Mouse (Mus musculus) heart, adult 2 months (tissue): ENCODE measurements around the gene Mycbpap. TPM values are rescaled to one million over a fixed set of nuclear protein-coding genes. Genes with fewer than 3 reads are reported as not detected.

Experiments
- DNase-seq, 2 experiments: peaks; one replicate each; pipeline ENCODE4 v3.0.0; 2021
- H3K27ac ChIP-seq: fragments of 200-600 bp; 2 replicates; pipeline ENCODE4 v1.8.1; 2022
- H3K27me3 ChIP-seq: fragments of 200-500 bp; 2 replicates; pipeline ENCODE4 v1.6.1; 2012; ENCODE audit warnings: mild to moderate bottlenecking, low read length, inconsistent platforms, mixed read lengths; ENCODE audit not compliant: control insufficient read depth, insufficient read depth
- H3K36me3 ChIP-seq: fragments of 200-500 bp; 2 replicates; pipeline ENCODE4 v1.6.1; 2012; ENCODE audit warnings: low read length, inconsistent platforms; ENCODE audit not compliant: control insufficient read depth, insufficient read depth
- H3K4me1 ChIP-seq: fragments of 200-500 bp; 2 replicates; pipeline ENCODE4 v1.6.1; 2011; ENCODE audit warnings: low read length; ENCODE audit not compliant: control insufficient read depth, insufficient read depth
- H3K4me3 ChIP-seq: fragments of 200-600 bp; 2 replicates; pipeline ENCODE4 v1.8.1; 2022
- H3K79me2 ChIP-seq: fragments of 200-500 bp; replicated peaks from 2 replicates; pipeline ENCODE4 v1.6.1; 2012; ENCODE audit warnings: mild to moderate bottlenecking, inconsistent platforms, low read length, moderate library complexity, mixed read lengths; ENCODE audit not compliant: control insufficient read depth, insufficient read depth
- H3K9ac ChIP-seq: fragments of 200-500 bp; 2 replicates; pipeline ENCODE4 v1.6.1; 2012; ENCODE audit warnings: low read depth, mild to moderate bottlenecking, control low read depth, inconsistent platforms, low read length, mixed read lengths
- CTCF ChIP-seq: fragments of 200-600 bp; IDR thresholded peaks from 2 replicates; pipeline ENCODE4 v1.8.1; 2022; ENCODE audit warnings: antibody characterized with exemption, mild to moderate bottlenecking, moderate library complexity
- EP300 ChIP-seq: fragments of 200-500 bp; IDR thresholded peaks from 2 replicates; pipeline ENCODE4 v1.6.1; 2011; ENCODE audit warnings: low read depth, low read length, control low read depth; ENCODE audit not compliant: insufficient read depth
- POLR2A ChIP-seq: fragments of 200-500 bp; IDR thresholded peaks from 2 replicates; pipeline ENCODE4 v1.6.1; 2011; ENCODE audit warnings: mild to moderate bottlenecking, low read depth, low read length, control low read depth; ENCODE audit not compliant: insufficient read depth
- WGBS: fragments of 180-500 bp; shearing (Covaris S2); methylation state at CpG from one replicate; pipeline ENCODE4 v1.1.7; 2018; 5-methylcytosine and 5-hydroxymethylcytosine counted together
- intact Hi-C: fragments of 180-260 bp; cut with DNase I; formaldehyde crosslinking; loops from one replicate; pipeline ENCODE4 v1.15.1; 2025
- polyA plus RNA-seq: library from polyadenylated mRNA; depleted of rRNA; stranded (reverse); fragments of >200 nt; gene quantifications from 2 replicates; pipeline ENCODE4 v1.2.3, GENCODE M21; 2012
- total RNA-seq, 2 experiments: library from RNA; stranded (reverse); gene quantifications; 2 replicates each; pipeline ENCODE4 v1.2.3; 2021

Gene Mycbpap
- total and polyA plus RNA-seq, 3 experiments: 0.72 to 1.1 (median 0.89) TPM

DNA sequence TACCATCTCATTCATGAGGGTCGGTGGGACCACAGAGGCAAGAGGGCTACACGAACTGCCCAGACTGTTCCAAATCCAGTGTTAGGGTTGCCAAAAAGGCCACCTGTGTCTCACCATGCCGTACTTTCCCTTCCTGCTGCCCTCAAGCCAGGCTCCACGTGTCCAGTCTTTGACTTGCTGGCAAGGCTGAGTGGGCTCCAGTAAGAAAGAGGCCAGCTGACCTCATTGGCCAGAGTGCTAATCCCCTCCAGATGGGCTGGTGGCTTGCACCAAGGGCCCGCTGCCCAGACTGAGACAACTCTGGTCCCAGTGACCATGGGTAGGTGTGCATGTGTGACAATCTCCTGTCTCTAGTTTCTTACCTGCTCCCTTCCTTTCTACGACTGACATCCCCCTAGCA lies 43.9 kb downstream of the Mycbpap start:
- no peaks in the 10 kb centered on the region for H3K79me2 ChIP-seq
- peaks cover 3% of the 10 kb centered on the region; the same call in 1 of the 2 replicates for H3K27me3 ChIP-seq
- no peak overlapping the region for H3K9ac ChIP-seq
- WGBS: 65% methylated on average over 6 of the region's 6 CpGs
- no peak overlapping the region for H3K4me3 ChIP-seq
- intact Hi-C loops: no loop called here
- TF ChIP-seq EP300 (no peak), CTCF (no peak), POLR2A (no peak)
- H3K27ac ChIP-seq: no peak overlapping the region
- 0 out of 2 replicates have a peak, but pooled peaks cover 1% of the 10 kb centered on the region for H3K4me1 ChIP-seq
- no peaks in the 10 kb centered on the region for H3K36me3 ChIP-seq
- no peak for DNase-seq

DNA sequence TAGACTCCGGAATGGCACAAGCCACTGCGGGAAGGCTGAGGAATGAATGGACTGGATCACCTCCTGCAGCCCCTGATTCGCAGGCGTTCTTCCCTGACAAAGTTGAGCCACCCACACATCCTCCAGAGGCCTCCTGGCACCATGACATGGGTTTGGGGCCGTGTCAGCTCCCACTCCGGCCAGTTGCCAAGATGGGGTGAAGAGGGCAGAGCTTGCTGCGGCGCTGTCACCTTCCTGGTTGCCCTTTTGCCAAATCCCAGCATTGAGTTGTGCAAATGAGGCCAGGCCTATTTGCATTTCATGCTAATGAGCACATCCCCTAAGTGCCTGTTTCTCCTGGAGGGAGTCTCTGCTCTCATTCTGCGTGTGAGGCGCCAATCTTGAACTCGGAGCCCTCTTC lies 45.8 kb downstream of the Mycbpap start:
- Histone ChIP-seq H3K9ac (no peak overlapping the region), H3K79me2 (no peaks in the 10 kb centered on the region), H3K36me3 (no peaks in the 10 kb centered on the region), H3K4me1 (no peaks in the 10 kb centered on the region), H3K27me3 (peaks cover 3% of the 10 kb centered on the region; the same call in 1 of the 2 replicates), H3K27ac (no peak overlapping the region), H3K4me3 (no peak overlapping the region)
- 26% methylated on average over 11 of the region's 11 CpGs for WGBS
- TF ChIP-seq CTCF: no peak
- TF ChIP-seq POLR2A: no peak
- no peak for TF ChIP-seq EP300
- no peak for DNase-seq
- intact Hi-C loops: no loop called here

DNA sequence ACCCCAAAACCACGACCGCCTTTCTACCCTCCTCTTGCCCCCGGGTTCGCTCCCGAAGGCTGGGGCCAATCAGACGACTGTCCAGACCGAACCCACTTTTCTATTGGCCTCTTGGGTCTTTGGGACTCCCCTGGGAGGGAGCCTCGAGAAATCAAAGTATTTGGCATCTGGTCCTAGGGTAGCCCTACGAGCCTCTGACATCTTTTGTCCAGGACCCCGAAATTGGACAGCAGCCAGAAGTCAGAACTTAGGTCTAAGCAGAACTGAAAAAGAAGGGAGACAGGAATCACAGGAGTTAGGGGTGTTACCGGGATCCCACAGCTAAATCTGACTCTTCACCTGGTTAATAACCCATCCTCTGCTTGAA lies 47.0 kb downstream of the Mycbpap start:
- TF ChIP-seq EP300: no peak
- TF ChIP-seq CTCF: no peak
- TF ChIP-seq POLR2A: no peak
- 2% methylated on average over 11 of the region's 11 CpGs for WGBS
- H3K27me3 ChIP-seq: peaks cover 3% of the 10 kb centered on the region; the same call in 1 of the 2 replicates

DNA sequence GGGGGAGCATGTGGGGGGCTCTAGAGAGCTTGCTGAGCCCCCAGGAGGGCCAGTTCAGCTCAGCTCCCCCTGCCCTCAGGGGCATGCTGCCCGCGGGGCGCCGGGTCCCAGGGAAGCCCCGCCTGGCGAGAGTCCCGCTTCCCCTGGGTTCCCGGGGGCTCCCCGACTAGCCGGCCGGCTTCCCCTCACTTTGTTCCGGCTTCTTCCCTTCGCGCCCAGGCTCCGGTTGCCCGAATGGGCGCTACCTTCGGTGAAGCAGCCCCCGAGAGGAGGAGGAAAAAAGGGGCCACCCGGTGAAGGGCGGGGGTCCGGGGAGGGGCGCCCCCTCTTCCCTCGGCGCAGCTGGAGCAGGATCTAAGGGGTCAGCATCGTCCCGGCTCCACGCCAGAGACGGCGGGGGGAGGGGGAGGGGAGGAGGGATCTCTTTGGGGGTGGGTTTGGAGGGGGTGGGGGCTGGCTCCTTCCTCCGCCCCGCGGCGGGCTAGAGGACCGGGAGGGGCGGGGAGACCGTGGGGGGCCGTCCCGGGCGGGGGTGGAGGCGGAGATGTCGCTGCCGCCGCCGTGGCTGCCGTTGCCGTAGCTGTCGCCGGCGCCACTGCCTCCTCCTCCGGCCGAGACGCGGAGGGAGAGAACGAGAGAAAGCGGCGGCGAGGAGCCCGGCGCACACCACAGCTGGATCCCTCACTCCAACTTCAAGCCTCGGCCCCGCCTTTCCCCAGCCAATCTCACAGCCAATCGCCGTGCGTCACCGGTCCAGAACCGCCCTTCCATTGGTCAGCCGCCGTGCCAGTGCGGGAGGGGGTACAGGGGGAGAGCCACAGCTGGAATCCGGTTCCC lies 47.6 kb downstream of the Mycbpap start, which contains the start of gene Cacna1g:
Gene Cacna1g, minus strand, starts transcription at position 492 of the 837 bp plus-strand sequence.
- intact Hi-C loops: no loop called here
- under 1% methylated on average over 53 of the region's 71 CpGs for WGBS
- no peak for TF ChIP-seq EP300
- peak; percentile 39; the same call in 1 of the 2 replicates for TF ChIP-seq POLR2A
- H3K79me2 ChIP-seq: no peaks in the 10 kb centered on the region
- peak; percentile 89 to 90 for DNase-seq
- peaks cover 3% of the 10 kb centered on the region; the same call in 1 of the 2 replicates for H3K27me3 ChIP-seq
- H3K36me3 ChIP-seq: no peaks in the 10 kb centered on the region
- peaks cover 2% of the 10 kb centered on the region; the same call in 1 of the 2 replicates for H3K4me1 ChIP-seq
- H3K9ac ChIP-seq: peak within 1 kb of the TSS; percentile 46
- peak within 1 kb of the TSS; percentile 60 for H3K4me3 ChIP-seq
- H3K27ac ChIP-seq: peak within 1 kb of the TSS; percentile 23; the same call in 1 of the 2 replicates

More for the DNA sequence above, 47.0 kb downstream of the Mycbpap start:
- no peaks in the 10 kb centered on the region for H3K4me1 ChIP-seq
- H3K36me3 ChIP-seq: no peaks in the 10 kb centered on the region
- no peak overlapping the region for H3K27ac ChIP-seq
- H3K9ac ChIP-seq: no peak overlapping the region
- no peak for DNase-seq
- no peaks in the 10 kb centered on the region for H3K79me2 ChIP-seq
- H3K4me3 ChIP-seq: peak overlapping the region; percentile 60
- intact Hi-C loops: no loop called here

DNA sequence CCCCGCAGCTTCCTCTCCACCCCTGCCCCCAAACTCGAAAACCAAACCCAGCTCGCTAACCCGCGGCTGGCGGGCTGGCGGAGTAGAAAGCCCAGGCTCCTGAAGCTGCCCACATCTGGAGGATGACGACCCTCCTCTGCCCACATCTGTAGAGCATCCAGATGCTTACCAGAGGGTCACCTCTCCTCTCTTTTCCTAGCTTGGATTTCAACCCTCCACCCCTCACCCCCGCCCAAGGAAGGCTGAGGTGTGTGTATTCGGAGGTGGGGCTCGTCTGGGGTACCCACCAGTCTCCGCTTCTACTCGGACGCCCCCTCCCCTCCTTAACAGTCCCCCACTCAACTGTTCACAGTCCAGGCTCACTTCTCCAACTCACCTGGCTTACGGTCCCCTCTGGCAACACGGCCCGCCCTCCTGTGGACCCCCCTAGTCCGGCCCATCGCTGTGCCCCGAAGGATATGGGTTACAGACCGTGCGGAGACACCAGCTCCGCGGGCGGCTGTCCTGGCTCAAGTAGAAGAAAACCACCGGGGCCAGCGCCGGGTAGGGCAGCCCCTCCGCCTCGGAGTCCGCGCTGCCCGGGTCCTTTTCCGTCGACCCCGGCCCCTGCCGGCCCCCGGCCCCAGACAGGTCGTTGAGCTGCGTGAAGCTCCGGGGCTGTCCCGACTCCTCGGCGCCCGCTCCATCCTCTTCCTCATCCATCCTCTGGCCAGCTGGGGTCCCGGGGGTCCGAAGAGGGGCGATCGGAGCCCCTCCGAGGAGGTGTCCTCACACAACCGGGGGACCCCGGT lies 48.4 kb downstream of the Mycbpap start:
- intact Hi-C loops: no loop called here
- H3K4me1 ChIP-seq: peaks cover 3% of the 10 kb centered on the region
- 2% methylated on average over 52 of the region's 52 CpGs for WGBS

More for the DNA sequence above, 48.4 kb downstream of the Mycbpap start:
- H3K27me3 ChIP-seq: peaks cover 3% of the 10 kb centered on the region; the same call in 1 of the 2 replicates
- peak in 1 of 2 experiments; percentile 40 for DNase-seq
- H3K4me3 ChIP-seq: peak overlapping the region; percentile 60
- no peaks in the 10 kb centered on the region for H3K36me3 ChIP-seq
- H3K27ac ChIP-seq: peak overlapping the region; percentile 23; the same call in 1 of the 2 replicates
- no peaks in the 10 kb centered on the region for H3K79me2 ChIP-seq
- TF ChIP-seq EP300 (no peak), CTCF (no peak), POLR2A (no peak)
- H3K9ac ChIP-seq: peak overlapping the region; percentile 46
